Comparison of ENCODE assay signal across 12 mouse cellular contexts in genomic region chr16:95705771-95706170, GRCm38 (mm10). TPM values are rescaled to one million over a fixed set of nuclear protein-coding genes. Genes with fewer than 3 reads are reported as not detected.
DNase-seq lines count a peak whose midpoint lies in the region; ATAC-seq lines count a peak whose summit lies in the region.
"Had no signal": no experiment of that assay in that cellular context is flagged by ENCODE, and none has a peak within 500 bp of the region (broad histone marks: within the 10 kb centered on the region; RNA-seq: fewer than 3 reads in every experiment).

No protein-coding gene starts in this region.

- peaks cover 50% of the 10 kb centered on the region for H3K36me3 ChIP-seq in heart, embryonic 13.5 days
- peaks cover 21% of the 10 kb centered on the region for H3K36me3 ChIP-seq in lung, embryonic 16.5 days (ENCODE audit: control insufficient read depth, insufficient read depth, low read length)
- H3K36me3 ChIP-seq in intestine, embryonic 16.5 days (ENCODE audit: control insufficient read depth, insufficient read depth, low read length): 0 out of 2 replicates have a peak, but pooled peaks cover 8% of the 10 kb centered on the region
- peaks cover 10% of the 10 kb centered on the region for H3K36me3 ChIP-seq in stomach, embryonic 16.5 days (ENCODE audit: control insufficient read depth, insufficient read depth, low read length)

- H3K4me3 ChIP-seq in heart, embryonic 13.5 days: peak overlapping the region; percentile 97
- H3K4me3 ChIP-seq in lung, embryonic 16.5 days (ENCODE audit: low read length): peak overlapping the region; percentile 53
- peak overlapping the region; percentile 21 for H3K4me3 ChIP-seq in intestine, embryonic 16.5 days (ENCODE audit: low read length)
- peak overlapping the region; percentile 25 for H3K4me3 ChIP-seq in stomach, embryonic 16.5 days (replicated peaks; ENCODE audit: low read length)

- peaks cover 54% of the 10 kb centered on the region for H3K4me1 ChIP-seq in heart, embryonic 13.5 days
- H3K4me1 ChIP-seq in lung, embryonic 16.5 days (replicated peaks; ENCODE audit: control insufficient read depth, insufficient read depth, low read length): peaks cover 44% of the 10 kb centered on the region
- H3K4me1 ChIP-seq in intestine, embryonic 16.5 days (ENCODE audit: control insufficient read depth, insufficient read depth, low read length): peaks cover 32% of the 10 kb centered on the region
- peaks cover 36% of the 10 kb centered on the region for H3K4me1 ChIP-seq in stomach, embryonic 16.5 days (ENCODE audit: control insufficient read depth, insufficient read depth, low read length)

- intact Hi-C loops in heart, postnatal 14 days (cut with DNase I): loop anchor here (5.0 kb wide), 1 partner anchor 42 kb away; no protein-coding TSS in a partner anchor

- H3K9me3 ChIP-seq in heart, embryonic 13.5 days: no peaks in the 10 kb centered on the region
- H3K9me3 ChIP-seq in lung, embryonic 16.5 days (ENCODE audit: control insufficient read depth, low read length): no peaks in the 10 kb centered on the region
- no peaks in the 10 kb centered on the region for H3K9me3 ChIP-seq in intestine, embryonic 16.5 days (ENCODE audit: control insufficient read depth, low read length)
- no peaks in the 10 kb centered on the region for H3K9me3 ChIP-seq in stomach, embryonic 16.5 days (replicated peaks; ENCODE audit: control insufficient read depth, low read length)

- WGBS in heart, embryonic 13.5 days: 75% methylated on average over 6 of the region's 6 CpGs
- WGBS in lung, embryonic 16.5 days: 82% methylated on average over 6 of the region's 6 CpGs
- WGBS in intestine, embryonic 16.5 days: 90% methylated on average over 6 of the region's 6 CpGs
- 92% methylated on average over 6 of the region's 6 CpGs for WGBS in stomach, embryonic 16.5 days

- peak overlapping the region; percentile 79 for H3K27ac ChIP-seq in heart, embryonic 13.5 days (replicated peaks)
- no peak overlapping the region for H3K27ac ChIP-seq in lung, embryonic 16.5 days (ENCODE audit: low read length)
- no peak overlapping the region for H3K27ac ChIP-seq in intestine, embryonic 16.5 days (ENCODE audit: low read length)
- no peak overlapping the region for H3K27ac ChIP-seq in stomach, embryonic 16.5 days (ENCODE audit: low read length)
- H3K27ac ChIP-seq: macrophage had no signal

- H3K4me2 ChIP-seq in heart, embryonic 13.5 days: peak overlapping the region; percentile 73
- peak overlapping the region; percentile 79 for H3K4me2 ChIP-seq in lung, embryonic 16.5 days (ENCODE audit: low read depth, low read length)
- peak overlapping the region; percentile 30 for H3K4me2 ChIP-seq in intestine, embryonic 16.5 days (ENCODE audit: low read depth, low read length)
- H3K4me2 ChIP-seq in stomach, embryonic 16.5 days (ENCODE audit: low read depth, low read length): peak overlapping the region; percentile 78

- H3K27me3 ChIP-seq in heart, embryonic 13.5 days (replicated peaks): no peaks in the 10 kb centered on the region
- H3K27me3 ChIP-seq in lung, embryonic 16.5 days (ENCODE audit: control insufficient read depth, insufficient read depth, low read depth, low read length): no peaks in the 10 kb centered on the region
- no peaks in the 10 kb centered on the region for H3K27me3 ChIP-seq in intestine, embryonic 16.5 days (replicated peaks; ENCODE audit: control insufficient read depth, insufficient read depth, low read length)
- no peaks in the 10 kb centered on the region for H3K27me3 ChIP-seq in stomach, embryonic 16.5 days (ENCODE audit: control insufficient read depth, insufficient read depth, low read length)

- H3K9ac ChIP-seq in heart, embryonic 13.5 days: peak overlapping the region; percentile 82
- H3K9ac ChIP-seq in lung, embryonic 16.5 days (ENCODE audit: low read length): no peak overlapping the region; the same call in 1 of the 2 replicates
- H3K9ac ChIP-seq in intestine, embryonic 16.5 days (ENCODE audit: low read depth, low read length): no peak overlapping the region
- H3K9ac ChIP-seq in stomach, embryonic 16.5 days (ENCODE audit: low read length): no peak overlapping the region; the same call in 1 of the 2 replicates

- DNase-seq in heart, postnatal 14 days: no peak
- DNase-seq in lung, postnatal 14 days: no peak
- no peak for DNase-seq in retina, embryonic 14.5 days (ENCODE audit: low spot score)
- DNase-seq: adrenal gland, postnatal 25 days; cerebellum, adult 11-12 months; kidney, postnatal 14 days had no signal

- no peak for ATAC-seq in heart, embryonic 13.5 days (ENCODE audit: extremely low read depth, insufficient number of reproducible peaks, low FRiP score, low TSS enrichment)
- no peak for ATAC-seq in lung, embryonic 16.5 days (ENCODE audit: low read depth)
- no peak for ATAC-seq in intestine, embryonic 16.5 days
- no peak for ATAC-seq in stomach, embryonic 16.5 days (ENCODE audit: insufficient read depth, low FRiP score)
- ATAC-seq: forebrain, embryonic 16.5 days had no signal

RNA-seq across cellular contexts. Expression of gene Ets2, which starts 3.9 kb away (rescaled TPM):
- polyA plus RNA-seq in heart, embryonic 13.5 days (2015; fragmentation: Nextera tagmentation; extraction: Ambion mirVana): 44.9 and 47.7 TPM in 2 replicates
- total RNA-seq in heart, postnatal 14 days (2021): 100 to 1,000 TPM in 1 of 2 experiments, 10 to 100 TPM in 1; 100.0 to 103 TPM
- 121 and 123 TPM in 2 replicates for polyA plus RNA-seq in lung, embryonic 16.5 days (2015; fragmentation: Nextera tagmentation; extraction: Ambion mirVana)
- 58.6 and 59.8 TPM in 2 replicates for polyA plus RNA-seq in intestine, embryonic 16.5 days (2015; fragmentation: Nextera tagmentation; extraction: Ambion mirVana)
- 59.8 and 64.8 TPM in 2 replicates for polyA plus RNA-seq in stomach, embryonic 16.5 days (2015; fragmentation: Nextera tagmentation; extraction: Ambion mirVana)

Comparison
In these comparisons a context has a peak if more than half of its experiments do, and no peak if none do; other contexts are left out.
1. H3K4me3 ChIP-seq: peak in every context shown above with its lines; median percentile 97 in heart, embryonic 13.5 days; 53 in lung, embryonic 16.5 days; 25 in stomach, embryonic 16.5 days; 21 in intestine, embryonic 16.5 days.